Mouse (Mus musculus) MEL (cell line): ENCODE results near the gene Gnb4.

Experiments used
- BHLHE40 ChIP-seq: IDR thresholded peaks from 2 replicates; pipeline ENCODE4 v1.6.1; 2012; ENCODE audit warnings: low read depth, mild to moderate bottlenecking, inconsistent platforms, low read length, improper control_type of control experiment, borderline replicate concordance
- CTCF ChIP-seq, 3 experiments: IDR thresholded peaks in 2 of 3; conservative IDR thresholded peaks in 1 of 3; 2 replicates each; pipeline ENCODE4 v1.5.1; 2011 to 2012; ENCODE audit warnings: low read length in 3 of 3, low read depth in 2 of 3, mild to moderate bottlenecking in 2 of 3, improper control_type of control experiment in 1 of 3, inconsistent platforms in 1 of 3, mixed read lengths in 1 of 3, moderate library complexity in 1 of 3; ENCODE audit not compliant: control insufficient read depth in 1 of 3, insufficient read depth in 1 of 3, poor library complexity in 1 of 3, severe bottlenecking in 1 of 3
- EP300 ChIP-seq, 2 experiments: IDR thresholded peaks; 2 replicates each; pipeline ENCODE4 v1.6.1; 2011; ENCODE audit warnings: improper control_type of control experiment in 2 of 2, low read length in 2 of 2, low read depth in 1 of 2, mild to moderate bottlenecking in 1 of 2
- GATA1 ChIP-seq: IDR thresholded peaks from 2 replicates; pipeline ENCODE4 v1.6.1; 2011; ENCODE audit warnings: low read depth, low read length, improper control_type of control experiment
- MXI1 ChIP-seq: IDR thresholded peaks from 2 replicates; pipeline ENCODE4 v1.6.1; 2011; ENCODE audit warnings: mild to moderate bottlenecking, low read depth, low read length, improper control_type of control experiment
- NELFE ChIP-seq: IDR thresholded peaks from 2 replicates; pipeline ENCODE4 v1.6.1; 2011; ENCODE audit warnings: low read depth, low read length, improper control_type of control experiment
- POLR2A ChIP-seq, 2 experiments: IDR thresholded peaks; 2 replicates each; pipeline ENCODE4 v1.6.1; 2011 to 2012; ENCODE audit warnings: low read length in 2 of 2, mild to moderate bottlenecking in 2 of 2, control low read depth in 1 of 2, improper control_type of control experiment in 1 of 2, low read depth in 1 of 2, moderate library complexity in 1 of 2; ENCODE audit not compliant: control insufficient read depth in 1 of 2, insufficient read depth in 1 of 2, poor library complexity in 1 of 2
- SIN3A ChIP-seq: IDR thresholded peaks from 2 replicates; pipeline ENCODE4 v1.6.1; 2012; ENCODE audit warnings: low read length, improper control_type of control experiment, inconsistent platforms
- UBTF ChIP-seq: IDR thresholded peaks from 2 replicates; pipeline ENCODE4 v1.6.1; 2012; ENCODE audit warnings: low read depth, mild to moderate bottlenecking, inconsistent platforms, low read length, improper control_type of control experiment, moderate library complexity, borderline replicate concordance; ENCODE audit not compliant: insufficient read depth
- USF1 ChIP-seq: IDR thresholded peaks from 2 replicates; pipeline ENCODE4 v1.6.1; 2014; ENCODE audit warnings: low read depth, mild to moderate bottlenecking, inconsistent platforms, low read length, improper control_type of control experiment, moderate library complexity
- ZNF384 ChIP-seq: IDR thresholded peaks from 2 replicates; pipeline ENCODE4 v1.6.1; 2012; ENCODE audit warnings: low read depth, mild to moderate bottlenecking, inconsistent platforms, low read length, improper control_type of control experiment

DNA sequence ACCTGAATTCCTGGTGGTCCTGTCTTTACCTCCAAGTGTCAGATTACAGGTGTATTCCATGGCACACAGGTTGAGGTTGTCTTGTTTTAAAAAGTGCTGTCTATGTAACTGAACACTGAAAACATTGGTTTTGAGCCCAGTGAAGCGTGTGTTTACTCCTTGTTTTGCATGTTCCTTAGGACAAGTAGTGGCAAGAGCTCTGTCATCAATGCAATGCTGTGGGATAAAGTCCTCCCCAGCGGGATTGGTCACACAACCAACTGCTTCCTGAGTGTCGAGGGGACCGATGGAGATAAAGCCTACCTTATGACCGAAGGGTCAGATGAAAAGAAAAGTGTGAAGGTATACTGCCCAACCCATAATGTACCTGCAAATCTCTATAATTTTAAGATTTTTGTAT is 78.3 kb downstream of the Gnb4 start:
- TF ChIP-seq SIN3A (no peak), EP300 (IDR thresholded peaks at IDR 0.05; ENCODE audit: low read depth in 1 of 2, low read length in 2 of 2) (no peak), POLR2A (IDR thresholded peaks at IDR 0.05; ENCODE audit: control insufficient read depth in 1 of 2, insufficient read depth in 1 of 2, low read depth in 1 of 2, low read length in 2 of 2, poor library complexity in 1 of 2) (no peak), CTCF (IDR thresholded peaks at IDR 0.05 in 2 of 3, conservative IDR thresholded peaks at IDR 0.05 in 1 of 3; ENCODE audit: control insufficient read depth in 1 of 3, insufficient read depth in 1 of 3, low read depth in 2 of 3, low read length in 3 of 3, poor library complexity in 1 of 3, severe bottlenecking in 1 of 3) (no peak), NELFE (no peak), GATA1 (no peak), MXI1 (no peak), ZNF384 (no peak), BHLHE40 (no peak), USF1 (no peak), UBTF (no peak)
